Mouse (Mus musculus) midbrain, embryonic 15.5 days (tissue): ENCODE data around the gene Hspb9. TPM values are rescaled to one million over a fixed set of nuclear protein-coding genes. Genes with fewer than 3 reads are reported as not detected.

Source experiments
- ATAC-seq: fragments of 200-750 bp; cut with Nextera tagmentation; replicated peaks from 2 replicates; pipeline ENCODE4 v1.8.0; 2017; ENCODE audit warnings: moderate TSS enrichment
- H3K27ac ChIP-seq: fragments of 300-500 bp; sonication (generic); 2 replicates; pipeline ENCODE4 v1.5.1; 2015; ENCODE audit warnings: mild to moderate bottlenecking, inconsistent platforms
- H3K27me3 ChIP-seq: fragments of 300-500 bp; sonication (generic); replicated peaks from 2 replicates; pipeline ENCODE4 v1.6.1; 2015; ENCODE audit warnings: inconsistent platforms
- H3K36me3 ChIP-seq: fragments of 300-500 bp; sonication (generic); replicated peaks from 2 replicates; pipeline ENCODE4 v1.6.1; 2015; ENCODE audit warnings: inconsistent platforms
- H3K4me1 ChIP-seq: fragments of 300-500 bp; sonication (generic); 2 replicates; pipeline ENCODE4 v1.6.1; 2015; ENCODE audit warnings: inconsistent platforms
- H3K4me2 ChIP-seq: fragments of 300-500 bp; sonication (generic); 2 replicates; pipeline ENCODE4 v1.6.1; 2015; ENCODE audit warnings: inconsistent platforms, mild to moderate bottlenecking, moderate library complexity
- H3K4me3 ChIP-seq: fragments of 300-500 bp; sonication (generic); 2 replicates; pipeline ENCODE4 v1.5.1; 2015; ENCODE audit warnings: mild to moderate bottlenecking, inconsistent platforms
- H3K9ac ChIP-seq: fragments of 300-500 bp; sonication (generic); 2 replicates; pipeline ENCODE4 v1.6.1; 2015; ENCODE audit warnings: mild to moderate bottlenecking, inconsistent platforms
- H3K9me3 ChIP-seq: fragments of 300-500 bp; sonication (generic); 2 replicates; pipeline ENCODE4 v1.6.1; 2016; ENCODE audit warnings: inconsistent platforms
- WGBS: fragments of 180-500 bp; shearing (Covaris S2); methylation state at CpG from one replicate; pipeline ENCODE4 v1.1.7; 2015; ENCODE audit warnings: mixed read lengths; 5-methylcytosine and 5-hydroxymethylcytosine counted together
- polyA plus RNA-seq: library from polyadenylated mRNA; unstranded; fragments of >200 nt; fragmentation: Nextera tagmentation; extraction: Ambion mirVana; gene quantifications from 2 replicates; pipeline ENCODE4 v1.2.1, GENCODE M21; 2015

The Hspb9 gene
- polyA plus RNA-seq = not detected in 2 replicates

- Histone ChIP-seq H3K9me3 (no peaks in the 10 kb centered on the region), H3K4me2 (peak within 1 kb of the TSS; percentile 23; the same call in 1 of the 2 replicates), H3K4me3 (no peak within 1 kb of the TSS)
Measured at GRCm38 (mm10) chr11:100713735-100714533, at the start of gene Hspb9. Hspb9 (plus strand) TSS chr11:100713850.

GRCm38 (mm10) chr11:100671049-100671448, 42.6 kb upstream of the Hspb9 start:
- no peak overlapping the region for H3K4me3 ChIP-seq
- no peak overlapping the region for H3K4me2 ChIP-seq
- peaks cover 5% of the 10 kb centered on the region; the same call in 1 of the 2 replicates for H3K27me3 ChIP-seq
- peaks cover 6% of the 10 kb centered on the region for H3K4me1 ChIP-seq
- no peak overlapping the region for H3K27ac ChIP-seq
- no peak for ATAC-seq
- H3K9ac ChIP-seq = no peak overlapping the region
- no peaks in the 10 kb centered on the region for H3K9me3 ChIP-seq
- H3K36me3 ChIP-seq = no peaks in the 10 kb centered on the region
- 71% methylated on average over 1 of the region's 1 CpGs for WGBS

More at GRCm38 (mm10) chr11:100713735-100714533, at the start of gene Hspb9:
- Histone ChIP-seq H3K27me3 (no peaks in the 10 kb centered on the region), H3K9ac (peak within 1 kb of the TSS; percentile 12; the same call in 1 of the 2 replicates), H3K27ac (peak within 1 kb of the TSS; percentile 10; the same call in 1 of the 2 replicates), H3K4me1 (peaks cover 21% of the 10 kb centered on the region), H3K36me3 (peaks cover 32% of the 10 kb centered on the region)
- 8% methylated on average over 38 of the region's 38 CpGs for WGBS
- ATAC-seq = no peak

- Histone ChIP-seq H3K4me1 (peaks cover 6% of the 10 kb centered on the region), H3K9me3 (no peaks in the 10 kb centered on the region), H3K27ac (no peak overlapping the region), H3K4me3 (no peak overlapping the region), H3K4me2 (no peak overlapping the region), H3K9ac (no peak overlapping the region), H3K36me3 (no peaks in the 10 kb centered on the region), H3K27me3 (peaks cover 5% of the 10 kb centered on the region; the same call in 1 of the 2 replicates)
- no peak for ATAC-seq
- WGBS = 77% methylated on average over 2 of the region's 2 CpGs
Measured at GRCm38 (mm10) chr11:100671956-100672355, 41.7 kb upstream of the Hspb9 start.

GRCm38 (mm10) chr11:100673169-100673568, 40.5 kb upstream of the Hspb9 start:
- Histone ChIP-seq H3K4me1 (peaks cover 6% of the 10 kb centered on the region), H3K4me3 (no peak overlapping the region), H3K9ac (0 out of 2 replicates have a peak overlapping the region, but pooled peaks have one; percentile 9), H3K4me2 (peak overlapping the region; percentile 33), H3K36me3 (no peaks in the 10 kb centered on the region), H3K27ac (no peak overlapping the region), H3K27me3 (peaks cover 5% of the 10 kb centered on the region; the same call in 1 of the 2 replicates), H3K9me3 (no peaks in the 10 kb centered on the region)
- no peak for ATAC-seq
- WGBS = 2% methylated on average over 23 of the region's 23 CpGs

GRCm38 (mm10) chr11:100677810-100678209, 35.8 kb upstream of the Hspb9 start:
- WGBS = 52% methylated on average over 7 of the region's 7 CpGs
- Histone ChIP-seq H3K4me1 (peaks cover 5% of the 10 kb centered on the region), H3K27ac (no peak overlapping the region), H3K9ac (no peak overlapping the region), H3K4me2 (no peak overlapping the region), H3K4me3 (no peak overlapping the region), H3K9me3 (no peaks in the 10 kb centered on the region), H3K27me3 (no peaks in the 10 kb centered on the region), H3K36me3 (no peaks in the 10 kb centered on the region)
- ATAC-seq = no peak

GRCm38 (mm10) chr11:100681826-100682225, 31.8 kb upstream of the Hspb9 start:
- H3K9me3 ChIP-seq = no peaks in the 10 kb centered on the region
- no peak overlapping the region for H3K4me2 ChIP-seq
- H3K4me1 ChIP-seq = no peaks in the 10 kb centered on the region
- H3K27ac ChIP-seq = no peak overlapping the region
- no peaks in the 10 kb centered on the region for H3K36me3 ChIP-seq
- ATAC-seq = no peak
- no peak overlapping the region for H3K9ac ChIP-seq
- H3K4me3 ChIP-seq = no peak overlapping the region
- no peaks in the 10 kb centered on the region for H3K27me3 ChIP-seq
- 81% methylated on average over 5 of the region's 5 CpGs for WGBS

GRCm38 (mm10) chr11:100682526-100682925, 31.1 kb upstream of the Hspb9 start:
- H3K4me1 ChIP-seq = no peaks in the 10 kb centered on the region
- no peaks in the 10 kb centered on the region for H3K36me3 ChIP-seq
- 72% methylated on average over 5 of the region's 5 CpGs for WGBS
- no peaks in the 10 kb centered on the region for H3K9me3 ChIP-seq
- ATAC-seq = no peak
- no peak overlapping the region for H3K27ac ChIP-seq
- H3K27me3 ChIP-seq = no peaks in the 10 kb centered on the region
- H3K4me3 ChIP-seq = no peak overlapping the region
- H3K4me2 ChIP-seq = no peak overlapping the region
- no peak overlapping the region for H3K9ac ChIP-seq

- no peak for ATAC-seq
- Histone ChIP-seq H3K36me3 (no peaks in the 10 kb centered on the region), H3K4me1 (no peaks in the 10 kb centered on the region), H3K27me3 (no peaks in the 10 kb centered on the region), H3K4me3 (no peak overlapping the region), H3K9ac (no peak overlapping the region), H3K4me2 (no peak overlapping the region), H3K27ac (no peak overlapping the region), H3K9me3 (no peaks in the 10 kb centered on the region)
- WGBS = 85% methylated on average over 2 of the region's 2 CpGs
Measured at GRCm38 (mm10) chr11:100684084-100684483, 29.6 kb upstream of the Hspb9 start.

GRCm38 (mm10) chr11:100685371-100685770, 28.3 kb upstream of the Hspb9 start:
- no peaks in the 10 kb centered on the region for H3K4me1 ChIP-seq
- no peak for ATAC-seq
- H3K4me3 ChIP-seq = no peak overlapping the region
- H3K27ac ChIP-seq = no peak overlapping the region
- no peak overlapping the region for H3K4me2 ChIP-seq
- no peaks in the 10 kb centered on the region for H3K36me3 ChIP-seq
- peaks cover 2% of the 10 kb centered on the region; the same call in 1 of the 2 replicates for H3K27me3 ChIP-seq
- H3K9me3 ChIP-seq = no peaks in the 10 kb centered on the region
- H3K9ac ChIP-seq = no peak overlapping the region
- no CpG with 5 or more reads among the region's 3 CpGs for WGBS

- peaks cover 17% of the 10 kb centered on the region for H3K27me3 ChIP-seq
- H3K4me3 ChIP-seq = no peak overlapping the region
- H3K9ac ChIP-seq = no peak overlapping the region
- no peaks in the 10 kb centered on the region for H3K9me3 ChIP-seq
- 79% methylated on average over 7 of the region's 7 CpGs for WGBS
- no peaks in the 10 kb centered on the region for H3K36me3 ChIP-seq
- peaks cover 4% of the 10 kb centered on the region for H3K4me1 ChIP-seq
- H3K27ac ChIP-seq = no peak overlapping the region
- no peak overlapping the region for H3K4me2 ChIP-seq
- no peak for ATAC-seq
Measured at GRCm38 (mm10) chr11:100687265-100687664, 26.4 kb upstream of the Hspb9 start.

- peaks cover 26% of the 10 kb centered on the region for H3K27me3 ChIP-seq
- ATAC-seq = no peak
- H3K4me2 ChIP-seq = no peak overlapping the region
- no peak overlapping the region for H3K27ac ChIP-seq
- H3K9me3 ChIP-seq = no peaks in the 10 kb centered on the region
- no peak overlapping the region for H3K4me3 ChIP-seq
- peaks cover 9% of the 10 kb centered on the region for H3K4me1 ChIP-seq
- 80% methylated on average over 4 of the region's 4 CpGs for WGBS
- H3K9ac ChIP-seq = no peak overlapping the region
- no peaks in the 10 kb centered on the region for H3K36me3 ChIP-seq
Measured at GRCm38 (mm10) chr11:100688443-100688842, 25.2 kb upstream of the Hspb9 start.

GRCm38 (mm10) chr11:100690389-100690788, 23.3 kb upstream of the Hspb9 start:
- no peaks in the 10 kb centered on the region for H3K9me3 ChIP-seq
- H3K4me3 ChIP-seq = no peak overlapping the region
- H3K4me1 ChIP-seq = peaks cover 9% of the 10 kb centered on the region
- ATAC-seq = no peak
- no peak overlapping the region for H3K4me2 ChIP-seq
- WGBS = 85% methylated on average over 7 of the region's 7 CpGs
- no peak overlapping the region for H3K9ac ChIP-seq
- peaks cover 26% of the 10 kb centered on the region for H3K27me3 ChIP-seq
- no peaks in the 10 kb centered on the region for H3K36me3 ChIP-seq
- no peak overlapping the region for H3K27ac ChIP-seq
